Mouse (Mus musculus) left cerebral cortex, postnatal 10 days (tissue): ENCODE results near the gene Olfr391-ps. TPM values are rescaled to one million over a fixed set of nuclear protein-coding genes. Genes with fewer than 3 reads are reported as not detected.

Experiments used
- DNase-seq, 2 experiments: peaks; one replicate each; pipeline ENCODE4 v3.0.0; 2021 to 2022; ENCODE audit warnings: low spot score in 2 of 2, mixed read lengths in 1 of 2; ENCODE audit errors: extremely low spot score in 1 of 2
- intact Hi-C: fragments of 180-260 bp; cut with DNase I; formaldehyde crosslinking; loops from one replicate; pipeline ENCODE4 v1.15.1; 2025
- total RNA-seq, 2 experiments: library from RNA; stranded (reverse); gene quantifications; 2 replicates each; pipeline ENCODE4 v1.2.3; 2021

Gene Olfr391-ps
- total RNA-seq, result not detected

DNA sequence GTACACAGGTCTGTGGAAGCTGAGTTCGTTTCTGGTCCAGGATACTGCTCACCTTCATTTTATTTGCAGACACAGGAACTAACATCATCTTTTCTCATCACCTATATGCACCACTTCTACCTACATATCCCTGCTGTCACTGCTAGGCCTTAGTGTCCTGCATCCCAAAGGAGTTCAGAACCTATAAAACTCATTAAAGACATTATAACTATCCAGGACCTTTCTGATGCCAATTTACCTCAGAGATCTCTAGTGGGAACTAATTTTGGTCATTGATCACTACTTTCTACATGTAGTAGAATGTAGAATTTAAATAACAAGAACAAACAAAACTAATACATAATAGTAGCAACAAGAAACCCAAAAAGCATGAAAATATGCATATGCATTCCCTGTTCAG is at the start of gene Olfr391-ps:
TSS of gene Olfr391-ps (minus strand) at position 101 of the 400 bp plus-strand sequence.
- intact Hi-C loops, result no loop called here
- no peak for DNase-seq

DNA sequence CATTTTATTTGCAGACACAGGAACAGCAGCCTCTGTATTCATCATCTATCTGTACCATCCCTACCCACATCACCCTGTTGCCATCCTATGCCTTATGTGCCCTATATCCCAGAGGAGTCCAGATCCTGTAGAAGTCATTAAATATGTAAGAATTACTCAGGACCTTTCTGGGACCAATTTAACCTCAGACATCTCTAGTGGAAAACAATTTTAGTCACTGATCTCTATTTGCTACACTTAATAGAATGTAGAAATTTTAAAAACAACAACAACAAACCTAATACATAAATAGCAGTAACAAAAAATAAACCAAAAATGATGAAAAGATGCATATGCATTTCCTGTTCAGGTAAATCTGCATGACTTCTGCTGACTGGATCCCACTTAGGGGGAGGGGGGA is 48.5 kb upstream of the Olfr391-ps start, which contains the start of gene Olfr393:
TSS of gene Olfr393 (minus strand) at position 101 of the 400 bp plus-strand sequence.
- intact Hi-C loops, result no loop called here
- no peak for DNase-seq

DNA sequence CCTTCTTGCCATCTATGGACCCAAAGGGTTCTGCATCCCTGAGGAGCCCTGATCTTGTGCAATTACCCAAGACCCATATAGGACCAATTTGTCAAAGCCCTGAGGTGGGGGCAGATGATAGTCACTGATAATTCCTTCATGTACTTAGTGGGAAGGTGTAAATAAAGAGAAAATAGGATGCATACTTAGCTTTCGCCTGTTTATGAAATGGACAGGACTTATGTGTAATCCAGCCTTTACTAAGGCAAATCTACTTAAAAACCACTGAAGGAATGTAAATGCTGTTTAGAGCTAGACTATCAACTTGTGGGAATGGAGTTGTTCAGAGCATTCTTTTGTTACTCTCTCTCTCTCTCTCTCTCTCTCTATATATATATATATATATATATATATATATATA is 14.1 kb upstream of the Olfr391-ps start, which contains the start of gene Olfr392:
TSS of gene Olfr392 (minus strand) at position 101 of the 400 bp plus-strand sequence.
- intact Hi-C loops, result no loop called here
- DNase-seq, result no peak

DNA sequence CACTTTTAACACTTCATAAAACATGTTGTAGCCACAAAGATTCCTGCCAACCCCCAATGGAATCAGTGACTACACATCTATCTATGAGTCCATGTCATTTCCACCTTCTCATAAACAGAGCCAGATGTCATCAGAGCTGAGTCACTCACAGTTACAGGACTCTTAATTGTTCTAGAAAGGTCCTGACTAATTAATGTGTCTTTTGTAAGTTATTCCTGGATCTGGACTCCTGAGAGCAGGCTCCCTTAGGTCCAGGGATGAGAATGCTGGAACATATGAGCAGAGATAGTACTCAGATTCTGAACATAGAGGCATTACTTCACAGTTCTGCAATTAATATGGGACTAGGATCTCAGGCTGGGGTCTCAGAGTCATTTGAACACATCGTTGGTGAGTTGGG is 20.2 kb downstream of the Olfr391-ps start, which contains the start of gene Olfr390:
TSS of gene Olfr390 (plus strand) at position 301 of the 400 bp plus-strand sequence.
- DNase-seq, result no peak
- intact Hi-C loops, result no loop called here

DNA sequence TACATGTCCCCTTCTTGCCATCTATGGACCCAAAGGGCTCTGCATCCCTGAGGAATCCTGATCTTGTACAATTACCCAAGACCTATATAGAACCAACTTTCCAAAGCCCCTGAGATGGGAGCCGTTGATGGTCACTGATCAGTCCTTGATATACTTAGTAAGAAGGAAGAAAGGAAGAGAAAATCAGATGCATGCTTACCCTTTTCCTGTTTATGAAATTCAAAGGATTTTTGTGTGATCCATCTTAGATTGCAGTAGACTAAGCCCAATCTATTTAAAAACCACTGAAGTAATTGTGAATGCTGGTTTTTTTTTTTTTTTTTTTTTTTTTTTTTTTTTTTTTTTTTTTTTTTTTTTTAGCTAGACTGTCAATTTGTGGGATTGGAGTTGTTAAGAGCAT is 22.2 kb downstream of the Olfr391-ps start, which contains the start of gene Olfr389:
TSS of gene Olfr389 (minus strand) at position 101 of the 400 bp plus-strand sequence.
- no peak for DNase-seq
- intact Hi-C loops, result no loop called here

DNA sequence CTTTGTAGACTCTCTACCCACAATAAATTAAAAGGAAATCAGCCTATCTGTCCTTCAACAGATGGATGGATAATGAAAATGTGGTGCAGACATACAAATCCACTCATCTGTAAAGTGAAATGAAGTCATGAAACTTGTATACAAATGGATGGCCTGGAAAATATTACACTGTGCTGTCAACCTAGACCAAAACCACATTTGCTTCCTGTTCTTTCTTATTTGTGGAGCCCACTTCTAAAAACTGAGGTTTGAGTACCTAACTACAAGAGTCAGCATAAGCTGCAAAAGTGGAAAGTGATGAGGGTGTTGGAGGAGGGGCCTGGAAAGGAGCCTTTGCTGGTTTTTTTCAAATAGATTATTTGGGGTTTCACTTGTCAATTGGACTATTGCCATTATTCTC is 43.7 kb downstream of the Olfr391-ps start:
- intact Hi-C loops, result no loop called here
- DNase-seq, result no peak

Other genes starting within 250 kb of the Olfr391-ps start
- gene Olfr385, start 210.0 kb downstream of the Olfr391-ps start, total RNA-seq, result not detected
- not detected for gene Olfr384, start 204.5 kb downstream of the Olfr391-ps start, total RNA-seq
- gene Zfp735, start 114.3 kb downstream of the Olfr391-ps start, total RNA-seq, result not detected
- not detected for gene Olfr389, start 22.3 kb downstream of the Olfr391-ps start, total RNA-seq
- not detected for gene Olfr390, start 20.1 kb downstream of the Olfr391-ps start, total RNA-seq
- gene Olfr392, start 14.0 kb upstream of the Olfr391-ps start, total RNA-seq, result not detected
- not detected for gene Olfr393, start 48.4 kb upstream of the Olfr391-ps start, total RNA-seq
- not detected for gene Olfr394, start 87.7 kb upstream of the Olfr391-ps start, total RNA-seq
- not detected for gene Olfr395, start 106.2 kb upstream of the Olfr391-ps start, total RNA-seq
- not detected for gene Olfr23, start 133.6 kb upstream of the Olfr391-ps start, total RNA-seq
- not detected for gene Olfr397, start 157.8 kb upstream of the Olfr391-ps start, total RNA-seq
- not detected for gene Olfr398, start 187.4 kb upstream of the Olfr391-ps start, total RNA-seq